Mouse (Mus musculus) erythroblast, embryonic 14.5 days (primary cell): Measurements from ENCODE around the gene Gm42715. TPM values are rescaled to one million over a fixed set of nuclear protein-coding genes. Genes with fewer than 3 reads are reported as not detected.

ENCODE experiments used
- H3K27me3 ChIP-seq: 2 replicates; pipeline ENCODE4 v1.6.1; 2012; ENCODE audit warnings: inconsistent platforms; ENCODE audit not compliant: control insufficient read depth
- H3K36me3 ChIP-seq: 2 replicates; pipeline ENCODE4 v1.6.1; 2012; ENCODE audit warnings: mild to moderate bottlenecking, inconsistent platforms; ENCODE audit not compliant: control insufficient read depth
- H3K4me1 ChIP-seq: 2 replicates; pipeline ENCODE4 v1.6.1; 2012; ENCODE audit warnings: inconsistent platforms; ENCODE audit not compliant: control insufficient read depth
- H3K4me3 ChIP-seq: replicated peaks from 2 replicates; pipeline ENCODE3; 2012; ENCODE audit warnings: moderate library complexity, mild to moderate bottlenecking, inconsistent platforms
- H3K9me3 ChIP-seq: 2 replicates; pipeline ENCODE4 v1.6.1; 2012; ENCODE audit warnings: low read length, inconsistent platforms, mixed read lengths; ENCODE audit not compliant: control insufficient read depth
- GATA1 ChIP-seq: IDR thresholded peaks from 2 replicates; pipeline ENCODE4 v1.6.1; 2012; ENCODE audit warnings: low read length, inconsistent platforms, mixed read lengths
- TAL1 ChIP-seq: IDR thresholded peaks from 3 replicates; pipeline ENCODE4 v1.6.1; 2012; ENCODE audit warnings: low read length, inconsistent platforms, mixed read lengths
- polyA plus RNA-seq: library from polyadenylated mRNA; stranded (reverse); fragments of >175 nt; gene quantifications from 2 replicates; pipeline ENCODE4 v1.2.3, GENCODE M21; 2012

Gm42715 gene
- polyA plus RNA-seq, 1 experiment, result 7.0 TPM

GRCm38 (mm10) chr7:127573503-127574008, 54.2 kb downstream of the Gm42715 start:
- Histone ChIP-seq H3K36me3 (peaks cover 38% of the 10 kb centered on the region), H3K4me3 (peak overlapping the region; percentile 84), H3K9me3 (no peaks in the 10 kb centered on the region), H3K4me1 (peaks cover 29% of the 10 kb centered on the region), H3K27me3 (no peaks in the 10 kb centered on the region)
- no peak for TF ChIP-seq TAL1
- no peak for TF ChIP-seq GATA1

GRCm38 (mm10) chr7:127574115-127574514, 54.7 kb downstream of the Gm42715 start:
- TF ChIP-seq TAL1 (no peak), GATA1 (no peak)
- H3K27me3 ChIP-seq, result no peaks in the 10 kb centered on the region
- peaks cover 28% of the 10 kb centered on the region for H3K4me1 ChIP-seq
- no peaks in the 10 kb centered on the region for H3K9me3 ChIP-seq
- peaks cover 38% of the 10 kb centered on the region for H3K36me3 ChIP-seq
- H3K4me3 ChIP-seq, result peak overlapping the region; percentile 84

- H3K36me3 ChIP-seq, result peaks cover 72% of the 10 kb centered on the region
- H3K27me3 ChIP-seq, result no peaks in the 10 kb centered on the region
- peaks cover 41% of the 10 kb centered on the region for H3K4me1 ChIP-seq
- TF ChIP-seq TAL1 (no peak), GATA1 (no peak)
- H3K9me3 ChIP-seq, result no peaks in the 10 kb centered on the region
- H3K4me3 ChIP-seq, result no peak overlapping the region
Measured at GRCm38 (mm10) chr7:127583260-127583659, 63.9 kb downstream of the Gm42715 start.

- no peaks in the 10 kb centered on the region for H3K9me3 ChIP-seq
- no peaks in the 10 kb centered on the region for H3K27me3 ChIP-seq
- no peak overlapping the region for H3K4me3 ChIP-seq
- peaks cover 65% of the 10 kb centered on the region for H3K36me3 ChIP-seq
- H3K4me1 ChIP-seq, result peaks cover 52% of the 10 kb centered on the region
- TF ChIP-seq TAL1, result no peak
- TF ChIP-seq GATA1, result no peak
Measured at GRCm38 (mm10) chr7:127585031-127585430, 65.6 kb downstream of the Gm42715 start.

- Histone ChIP-seq H3K36me3 (peaks cover 66% of the 10 kb centered on the region), H3K4me3 (peak overlapping the region; percentile 26), H3K4me1 (peaks cover 59% of the 10 kb centered on the region), H3K27me3 (no peaks in the 10 kb centered on the region), H3K9me3 (no peaks in the 10 kb centered on the region)
- peak; percentile 63; the same call in 2 of the 3 replicates for TF ChIP-seq TAL1
- TF ChIP-seq GATA1, result peak; percentile 52
Measured at GRCm38 (mm10) chr7:127586149-127586548, 66.8 kb downstream of the Gm42715 start.

- peaks cover 59% of the 10 kb centered on the region for H3K4me1 ChIP-seq
- no peaks in the 10 kb centered on the region for H3K27me3 ChIP-seq
- TF ChIP-seq TAL1 (no peak), GATA1 (no peak)
- H3K36me3 ChIP-seq, result peaks cover 66% of the 10 kb centered on the region
- peak overlapping the region; percentile 68 for H3K4me3 ChIP-seq
- H3K9me3 ChIP-seq, result no peaks in the 10 kb centered on the region
Measured at GRCm38 (mm10) chr7:127587196-127587595, 67.8 kb downstream of the Gm42715 start.

- H3K27me3 ChIP-seq, result no peaks in the 10 kb centered on the region
- H3K4me3 ChIP-seq, result peak within 1 kb of the TSS; percentile 68
- H3K9me3 ChIP-seq, result no peaks in the 10 kb centered on the region
- TF ChIP-seq TAL1 (no peak), GATA1 (no peak)
- peaks cover 59% of the 10 kb centered on the region for H3K4me1 ChIP-seq
- H3K36me3 ChIP-seq, result peaks cover 66% of the 10 kb centered on the region
Measured at GRCm38 (mm10) chr7:127588011-127588871, 68.9 kb downstream of the Gm42715 start, which contains the start of the genes Ccdc189 and Rnf40. Gene Ccdc189, minus strand, starts transcription at chr7:127588595. Gene Rnf40, plus strand, starts transcription at chr7:127588767.

GRCm38 (mm10) chr7:127588901-127589300, 69.5 kb downstream of the Gm42715 start:
- no peaks in the 10 kb centered on the region for H3K9me3 ChIP-seq
- H3K4me1 ChIP-seq, result peaks cover 59% of the 10 kb centered on the region
- no peaks in the 10 kb centered on the region for H3K27me3 ChIP-seq
- peaks cover 66% of the 10 kb centered on the region for H3K36me3 ChIP-seq
- H3K4me3 ChIP-seq, result peak overlapping the region; percentile 68
- TF ChIP-seq TAL1, result no peak
- no peak for TF ChIP-seq GATA1

- peaks cover 54% of the 10 kb centered on the region for H3K4me1 ChIP-seq
- H3K4me3 ChIP-seq, result peak overlapping the region; percentile 68
- peaks cover 66% of the 10 kb centered on the region for H3K36me3 ChIP-seq
Measured at GRCm38 (mm10) chr7:127589637-127590036, 70.3 kb downstream of the Gm42715 start.

More at GRCm38 (mm10) chr7:127589637-127590036, 70.3 kb downstream of the Gm42715 start:
- no peaks in the 10 kb centered on the region for H3K9me3 ChIP-seq
- no peak for TF ChIP-seq GATA1
- TF ChIP-seq TAL1, result no peak
- no peaks in the 10 kb centered on the region for H3K27me3 ChIP-seq
